Mouse (Mus musculus) liver, postnatal 0 days (tissue): ENCODE measurements around the gene Defb19.
A peak's percentile ranks its signal among the peaks of the same experiment; 100 is the strongest.

Experiments
- CTCF ChIP-seq: sonication (generic); IDR thresholded peaks from 2 replicates; pipeline ENCODE4 v1.5.1; 2016; ENCODE audit warnings: antibody characterized with exemption, low read depth
- EP300 ChIP-seq: IDR thresholded peaks from 2 replicates; pipeline ENCODE4 v1.6.1; 2016; ENCODE audit warnings: antibody characterized with exemption, low read depth, mild to moderate bottlenecking

DNA sequence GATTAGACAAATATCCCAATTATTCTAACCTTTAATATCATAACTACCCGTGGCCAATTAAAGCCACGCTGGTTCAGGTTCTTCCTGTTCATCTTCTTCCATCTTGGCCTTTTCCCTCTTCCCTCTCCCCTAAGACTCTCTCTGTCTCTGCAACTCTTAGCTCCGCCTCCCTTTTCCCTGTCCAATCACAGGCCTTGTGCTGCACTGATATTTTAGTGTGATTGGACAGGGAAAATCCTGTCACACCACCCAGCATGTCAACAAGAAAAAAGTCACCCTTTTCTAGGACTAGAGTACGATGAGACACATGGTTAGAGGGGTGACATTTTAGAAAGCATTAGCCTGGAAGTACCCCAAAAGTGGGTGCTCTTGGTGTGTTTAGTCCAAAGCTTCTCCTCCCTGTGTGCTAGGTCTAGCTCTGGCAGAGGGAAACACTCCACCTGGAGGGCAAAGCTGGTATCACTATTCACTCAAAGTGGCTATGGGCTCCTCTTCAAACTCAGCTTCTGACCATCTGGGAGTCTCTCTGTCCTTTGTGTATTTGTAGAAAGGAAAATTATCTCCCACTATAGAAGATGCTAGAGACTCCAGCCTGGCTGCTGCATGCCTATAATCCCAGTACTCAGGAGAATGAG lies 6.9 kb upstream of the Defb19 start:
- TF ChIP-seq EP300 (no peak), CTCF (peak; percentile 53)
